Mouse (Mus musculus) thymus, adult 2 months (tissue): ENCODE measurements around the gene Lhx1. TPM values are rescaled to one million over a fixed set of nuclear protein-coding genes. Genes with fewer than 3 reads are reported as not detected.
A peak's percentile ranks its signal among the peaks of the same experiment; 100 is the strongest.

Experiments used
- DNase-seq: peaks from one replicate; pipeline ENCODE4 v3.0.0; 2021
- H3K27ac ChIP-seq: fragments of 200-500 bp; 2 replicates; pipeline ENCODE4 v1.5.1; 2012; ENCODE audit warnings: low read length, control low read depth; ENCODE audit not compliant: control insufficient read depth, insufficient read depth
- H3K27me3 ChIP-seq: fragments of 200-500 bp; 2 replicates; pipeline ENCODE4 v1.6.1; 2012; ENCODE audit warnings: mild to moderate bottlenecking, low read length, moderate library complexity, mixed read lengths; ENCODE audit not compliant: control insufficient read depth, insufficient read depth
- H3K36me3 ChIP-seq: fragments of 200-500 bp; 2 replicates; pipeline ENCODE4 v1.6.1; 2012; ENCODE audit warnings: mild to moderate bottlenecking, low read length, moderate library complexity; ENCODE audit not compliant: control insufficient read depth, insufficient read depth
- H3K4me1 ChIP-seq: fragments of 200-500 bp; replicated peaks from 2 replicates; pipeline ENCODE4 v1.6.1; 2012; ENCODE audit warnings: low read length; ENCODE audit not compliant: control insufficient read depth, insufficient read depth
- H3K4me3 ChIP-seq: fragments of 200-500 bp; 2 replicates; pipeline ENCODE4 v1.5.1; 2012; ENCODE audit warnings: mild to moderate bottlenecking, low read length, control low read depth, moderate library complexity; ENCODE audit not compliant: control insufficient read depth, insufficient read depth
- CTCF ChIP-seq: fragments of 200-500 bp; IDR thresholded peaks from 2 replicates; pipeline ENCODE4 v1.5.1; 2012; ENCODE audit warnings: mild to moderate bottlenecking, control low read depth, low read length, moderate library complexity, borderline replicate concordance; ENCODE audit not compliant: control insufficient read depth, poor library complexity, insufficient read depth; ENCODE audit errors: extremely low read depth
- POLR2A ChIP-seq: fragments of 200-500 bp; IDR thresholded peaks from 2 replicates; pipeline ENCODE4 v1.6.1; 2012; ENCODE audit warnings: mild to moderate bottlenecking, low read length, control low read depth, moderate library complexity; ENCODE audit not compliant: control insufficient read depth, poor library complexity, insufficient read depth; ENCODE audit errors: extremely low read depth
- WGBS: fragments of 180-500 bp; shearing (Covaris S2); methylation state at CpG from one replicate; pipeline ENCODE4 v1.1.7; 2018; 5-methylcytosine and 5-hydroxymethylcytosine counted together
- polyA plus RNA-seq: library from polyadenylated mRNA; depleted of rRNA; stranded (reverse); fragments of >200 nt; gene quantifications from 2 replicates; pipeline ENCODE4 v1.2.3, GENCODE M21; 2012; rRNA removed

The Lhx1 gene
- polyA plus RNA-seq: 0.04 and 0.13 TPM in 2 replicates

DNA sequence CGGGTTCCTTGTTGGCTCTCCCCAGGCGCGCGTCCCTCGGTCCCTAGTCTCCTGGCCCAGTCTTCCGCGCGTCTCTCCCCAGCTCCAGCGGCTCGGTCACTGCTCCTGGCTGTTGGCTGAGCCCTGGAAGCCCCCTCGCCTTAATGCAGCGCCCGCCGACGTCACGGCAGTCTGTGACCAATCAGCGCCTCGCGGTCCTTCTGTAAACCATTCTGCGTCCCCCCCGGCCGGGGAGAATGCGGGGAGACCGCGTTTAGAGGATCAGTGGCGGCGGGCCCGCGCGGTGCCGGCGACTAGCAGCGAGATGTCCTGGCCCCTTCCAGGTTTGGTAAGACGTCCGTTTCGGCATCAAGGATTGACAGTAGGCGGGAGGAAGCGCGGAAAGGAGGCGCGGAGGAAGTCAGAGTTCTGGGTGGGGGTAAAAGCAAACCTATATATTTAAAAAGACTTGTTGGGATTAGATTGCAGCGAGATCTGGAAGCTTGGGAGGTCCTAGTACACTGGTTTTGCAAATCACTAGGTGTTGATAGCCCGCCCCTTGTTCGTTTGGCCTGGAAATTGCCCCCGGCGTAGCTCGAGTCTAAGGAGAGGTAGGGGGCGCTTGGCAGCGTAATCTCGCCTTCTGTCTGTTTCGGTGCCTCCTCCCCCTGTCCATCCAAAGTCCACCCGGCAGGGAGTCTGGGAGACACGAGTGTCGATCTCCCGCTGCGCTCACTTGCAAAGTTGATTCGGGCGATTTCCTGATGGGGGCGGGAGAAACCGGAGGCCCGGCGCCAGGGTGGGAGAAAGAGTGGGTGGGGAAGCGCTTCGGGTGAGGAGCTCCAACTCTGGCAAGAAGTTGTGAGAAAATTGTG is at the start of gene Lhx1:
TSS of gene Lhx1 (minus strand) at position 115 of the 854 bp plus-strand sequence.
- Histone ChIP-seq H3K4me3 (peak within 1 kb of the TSS; percentile 34), H3K27ac (no peak within 1 kb of the TSS), H3K4me1 (peaks cover 14% of the 10 kb centered on the region), H3K36me3 (no peaks in the 10 kb centered on the region), H3K27me3 (peaks cover 63% of the 10 kb centered on the region)
- TF ChIP-seq POLR2A (no peak), CTCF (no peak)
- peak; percentile 16 for DNase-seq
- WGBS: 2% methylated on average over 64 of the region's 64 CpGs

DNA sequence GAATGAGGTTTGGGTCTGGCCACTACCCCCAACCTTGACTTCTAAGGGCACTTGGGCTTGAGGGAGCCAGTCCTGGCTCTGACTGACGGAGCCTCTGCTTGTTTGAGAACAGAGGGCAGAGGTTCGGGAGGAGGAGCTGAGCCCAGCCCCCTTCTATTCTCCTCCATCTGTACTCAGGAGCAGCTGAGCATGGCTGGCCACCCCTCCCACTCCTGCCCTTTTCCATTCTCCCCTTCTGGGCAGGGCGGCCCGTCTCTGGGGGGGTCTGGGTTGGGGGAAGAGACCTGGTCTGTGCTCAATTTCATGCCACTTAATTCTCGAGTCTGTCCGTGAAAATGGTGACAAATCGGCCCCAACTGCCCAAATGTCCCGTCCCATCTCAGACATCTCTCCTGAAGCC is 49.5 kb upstream of the Lhx1 start:
- WGBS: 79% methylated on average over 8 of the region's 8 CpGs

DNA sequence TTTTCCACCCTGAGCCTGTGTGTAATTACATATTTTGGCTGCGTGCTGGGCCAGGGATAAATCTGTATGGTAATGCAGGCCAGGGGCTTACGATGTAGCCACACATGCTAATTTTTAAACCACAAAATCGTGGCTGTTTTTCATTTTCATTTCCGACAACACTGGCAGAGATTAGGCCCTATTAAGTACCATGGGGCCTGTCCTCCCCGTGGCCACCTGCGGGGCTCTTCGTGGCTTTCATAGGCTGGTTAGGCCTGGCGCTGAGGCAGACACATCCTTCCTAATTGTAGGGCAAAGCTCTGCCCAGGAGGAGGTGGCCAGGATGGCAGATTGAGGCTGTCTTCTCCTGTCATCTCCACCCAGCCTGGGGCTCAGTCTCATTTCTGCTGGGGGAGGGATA is 48.3 kb upstream of the Lhx1 start:
- Histone ChIP-seq H3K36me3 (no peaks in the 10 kb centered on the region), H3K27ac (no peak overlapping the region), H3K27me3 (no peaks in the 10 kb centered on the region), H3K4me1 (no peaks in the 10 kb centered on the region), H3K4me3 (no peak overlapping the region)
- 51% methylated on average over 8 of the region's 8 CpGs for WGBS
- no peak for TF ChIP-seq POLR2A
- no peak for TF ChIP-seq CTCF
- no peak for DNase-seq

More for the DNA sequence above, 49.5 kb upstream of the Lhx1 start:
- DNase-seq: no peak
- no peaks in the 10 kb centered on the region for H3K36me3 ChIP-seq
- H3K27me3 ChIP-seq: no peaks in the 10 kb centered on the region
- TF ChIP-seq CTCF: no peak
- TF ChIP-seq POLR2A: no peak
- H3K4me1 ChIP-seq: no peaks in the 10 kb centered on the region
- no peak overlapping the region for H3K4me3 ChIP-seq
- no peak overlapping the region for H3K27ac ChIP-seq

DNA sequence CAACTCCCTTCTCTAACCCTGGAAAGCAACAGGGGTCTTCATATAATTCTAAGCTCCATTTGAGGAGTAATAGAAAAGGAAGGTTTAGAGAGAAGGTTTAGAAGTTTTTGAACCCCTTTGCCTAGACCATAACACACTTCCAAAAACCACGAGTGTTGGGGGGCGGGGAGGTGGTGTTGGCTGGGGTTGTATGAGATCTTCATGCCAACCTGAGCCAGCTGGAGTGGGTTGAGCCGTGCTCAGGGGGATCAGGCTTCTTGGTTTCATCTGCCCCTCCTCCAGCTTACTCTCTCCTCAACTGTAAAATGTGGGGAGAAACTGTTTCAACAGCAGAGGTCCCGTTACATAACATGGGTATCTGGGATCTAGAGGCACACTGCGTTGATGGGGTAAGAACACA is 45.5 kb upstream of the Lhx1 start:
- 74% methylated on average over 5 of the region's 5 CpGs for WGBS

GRCm38 (mm10) chr11:84570392-84570791 is 45.1 kb upstream of the Lhx1 start:
- Histone ChIP-seq H3K4me1 (no peaks in the 10 kb centered on the region), H3K36me3 (no peaks in the 10 kb centered on the region), H3K4me3 (no peak overlapping the region), H3K27me3 (no peaks in the 10 kb centered on the region), H3K27ac (no peak overlapping the region)
- DNase-seq: no peak
- WGBS: 85% methylated on average over 12 of the region's 12 CpGs
- TF ChIP-seq CTCF (no peak), POLR2A (no peak)

More for the DNA sequence above, 45.5 kb upstream of the Lhx1 start:
- Histone ChIP-seq H3K27ac (no peak overlapping the region), H3K27me3 (no peaks in the 10 kb centered on the region), H3K4me3 (no peak overlapping the region), H3K36me3 (no peaks in the 10 kb centered on the region), H3K4me1 (no peaks in the 10 kb centered on the region)
- TF ChIP-seq CTCF: no peak
- TF ChIP-seq POLR2A: no peak
- DNase-seq: no peak

DNA sequence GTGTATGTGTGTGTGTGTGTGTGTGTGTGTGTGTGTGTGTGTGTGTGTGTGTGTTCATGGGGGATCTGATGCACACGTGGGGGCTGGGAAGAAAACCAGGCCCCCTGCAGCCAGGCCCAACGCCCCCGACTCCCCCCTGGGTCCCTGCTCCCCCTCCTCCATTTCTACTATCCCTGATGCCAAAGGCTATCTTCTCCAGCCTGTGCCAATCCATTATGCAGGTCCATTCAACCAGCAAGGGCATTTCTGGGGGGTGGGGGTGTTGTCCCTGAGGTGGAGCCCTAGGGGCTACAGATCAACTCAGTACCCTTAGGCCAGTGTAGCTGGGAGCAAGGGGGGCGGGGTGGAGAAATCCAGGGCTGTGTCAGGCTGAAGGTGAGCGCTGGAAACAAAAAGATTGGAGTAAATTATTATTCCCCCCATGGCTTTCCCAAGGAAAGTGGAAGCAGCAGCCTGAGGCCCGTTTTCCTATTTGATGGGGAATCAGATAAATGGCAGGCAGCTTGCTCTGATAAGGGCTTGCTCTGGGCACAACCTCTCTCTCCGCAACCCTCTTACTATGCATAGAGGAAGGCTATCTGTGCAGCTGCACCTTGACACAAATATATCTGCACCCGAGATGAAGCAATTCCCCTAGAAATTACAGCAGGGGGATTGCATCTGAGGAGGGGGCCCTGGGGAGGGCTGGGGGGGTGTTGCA is 43.9 kb upstream of the Lhx1 start:
- TF ChIP-seq CTCF: no peak
- TF ChIP-seq POLR2A: no peak
- Histone ChIP-seq H3K4me3 (no peak overlapping the region), H3K4me1 (no peaks in the 10 kb centered on the region), H3K27ac (no peak overlapping the region), H3K36me3 (no peaks in the 10 kb centered on the region), H3K27me3 (no peaks in the 10 kb centered on the region)
- DNase-seq: no peak
- WGBS: 64% methylated on average over 7 of the region's 8 CpGs
